In the genomic region with DNA sequence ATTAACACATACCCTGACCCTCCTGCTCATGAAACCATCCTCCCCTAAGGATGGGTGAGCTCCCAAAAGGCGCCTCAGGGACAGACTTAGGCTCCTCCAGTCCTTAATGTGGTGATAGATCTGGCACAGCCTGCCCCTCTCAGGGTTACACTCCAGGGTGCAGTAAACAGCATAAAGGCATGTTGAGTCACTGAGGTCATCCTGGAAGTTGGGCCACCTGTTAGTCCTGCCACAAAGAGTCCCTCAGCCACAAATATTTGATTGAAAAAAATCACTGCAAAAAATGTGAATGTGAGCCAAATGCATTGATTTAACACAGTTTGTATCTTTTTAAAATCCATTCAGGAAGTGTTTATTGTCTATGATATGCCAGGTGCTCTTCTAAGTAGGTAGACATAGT, we compare ENCODE assay signal across 36 mouse cellular contexts. TPM values are rescaled to one million over a fixed set of nuclear protein-coding genes. Genes with fewer than 3 reads are reported as not detected.
"Had no signal": no experiment of that assay in that cellular context is flagged by ENCODE, and none has a peak within 500 bp of the region (broad histone marks: within the 10 kb centered on the region; RNA-seq: fewer than 3 reads in every experiment).

No protein-coding gene starts in this region.

- ATAC-seq: hindbrain, embryonic 16.5 days; hindbrain, postnatal 0 days; inflammation-experienced regulatory T-cells, adult 6 months; intestine, embryonic 15.5 days; intestine, embryonic 16.5 days; intestine, postnatal 0 days had no signal

- H3K9me3 ChIP-seq: heart, embryonic 13.5 days; heart, embryonic 15.5 days; hindbrain, embryonic 10.5 days; hindbrain, embryonic 12.5 days; hindbrain, embryonic 13.5 days; hindbrain, embryonic 15.5 days; intestine, embryonic 15.5 days; kidney, embryonic 15.5 days had no signal

- H3K4me3 ChIP-seq: heart, embryonic 12.5 days; heart, embryonic 13.5 days; heart, embryonic 15.5 days; hindbrain, embryonic 10.5 days; hindbrain, embryonic 12.5 days; hindbrain, embryonic 13.5 days; hindbrain, embryonic 15.5 days; intestine, embryonic 15.5 days; kidney, embryonic 15.5 days; layer of hippocampus, adult 2 months; left cerebral cortex, adult 2 months had no signal

- H3K27me3 ChIP-seq: heart, embryonic 12.5 days; heart, embryonic 13.5 days; heart, embryonic 15.5 days; hindbrain, embryonic 12.5 days; hindbrain, embryonic 13.5 days; hindbrain, embryonic 15.5 days; intestine, embryonic 15.5 days had no signal

- DNase-seq: heart, postnatal 10 days; heart, postnatal 14 days; heart, postnatal 36 days; heart, postnatal 4 days; kidney, adult 11 months; kidney, adult 18-20 months; kidney, adult 2 months; kidney, adult 8-10 months; kidney, adult 9 months; kidney, postnatal 10 days; kidney, postnatal 14 days; kidney, postnatal 25 days; kidney, postnatal 36 days; kidney, postnatal 4 days; layer of hippocampus, adult 9-11 months; layer of hippocampus, postnatal 36 days had no signal

- H3K4me1 ChIP-seq: heart, embryonic 12.5 days; heart, embryonic 13.5 days; heart, embryonic 15.5 days; hindbrain, embryonic 10.5 days; hindbrain, embryonic 12.5 days; hindbrain, embryonic 13.5 days; hindbrain, embryonic 15.5 days; intestine, embryonic 15.5 days; kidney, embryonic 15.5 days had no signal

- H3K36me3 ChIP-seq: heart, embryonic 12.5 days; heart, embryonic 13.5 days; heart, embryonic 15.5 days; hindbrain, embryonic 10.5 days; hindbrain, embryonic 12.5 days; hindbrain, embryonic 13.5 days; hindbrain, embryonic 15.5 days; intestine, embryonic 15.5 days; kidney, embryonic 15.5 days had no signal

- H3K27ac ChIP-seq: heart, embryonic 13.5 days; heart, embryonic 15.5 days; hindbrain, embryonic 10.5 days; hindbrain, embryonic 12.5 days; hindbrain, embryonic 13.5 days; hindbrain, embryonic 14.5 days; hindbrain, embryonic 15.5 days; hindbrain, postnatal 0 days; intestine, embryonic 15.5 days; kidney, embryonic 15.5 days; kidney, postnatal 0 days; layer of hippocampus, adult 2 months; left cerebral cortex, adult 2 months had no signal

- H3K4me2 ChIP-seq: heart, embryonic 11.5 days; heart, embryonic 12.5 days; heart, embryonic 13.5 days; heart, embryonic 15.5 days; hindbrain, embryonic 12.5 days; hindbrain, embryonic 13.5 days; hindbrain, embryonic 14.5 days; hindbrain, embryonic 15.5 days; intestine, embryonic 15.5 days; kidney, embryonic 15.5 days had no signal

- H3K9ac ChIP-seq: heart, embryonic 12.5 days; heart, embryonic 13.5 days; heart, embryonic 15.5 days; hindbrain, embryonic 12.5 days; hindbrain, embryonic 13.5 days; hindbrain, embryonic 14.5 days; hindbrain, embryonic 15.5 days; intestine, embryonic 15.5 days; kidney, embryonic 15.5 days had no signal

RNA-seq across cellular contexts. Expression of a gene that starts 45.9 kb away (rescaled TPM):
- total RNA-seq: hematopoietic stem cell, adult 5-6 weeks had no signal
- polyA plus RNA-seq: inflammation-experienced regulatory T-cells, adult 6 months had no signal
